Mouse (Mus musculus) lung, adult 18-20 months (tissue): ENCODE data around the gene Gm14214.

ENCODE experiments used
- DNase-seq, 2 experiments: peaks; one replicate each; pipeline ENCODE4 v3.0.0; 2022; ENCODE audit warnings: mixed read lengths in 2 of 2

Gm14214 gene

GRCm38 (mm10) chr2:154723473-154723872 lies 46.4 kb downstream of the Gm14214 start:
- no peak for DNase-seq

- no peak for DNase-seq
Observed at GRCm38 (mm10) chr2:154720315-154720714, 49.5 kb downstream of the Gm14214 start.
